Mouse (Mus musculus): ENCODE results near the gene Snx8.
A peak's percentile ranks its signal among the peaks of the same experiment; 100 is the strongest.

The Snx8 gene

GRCm38 (mm10) chr5:140388588-140389576 is at the start of gene Snx8:
Snx8 (minus strand) TSS chr5:140389262.
- peak; percentile 94 for DNase-seq (ENCODE audit: low spot score)

GRCm38 (mm10) chr5:140425016-140425783 is 36.1 kb upstream of the Snx8 start:
- no peak for DNase-seq (ENCODE audit: low spot score)

DNA sequence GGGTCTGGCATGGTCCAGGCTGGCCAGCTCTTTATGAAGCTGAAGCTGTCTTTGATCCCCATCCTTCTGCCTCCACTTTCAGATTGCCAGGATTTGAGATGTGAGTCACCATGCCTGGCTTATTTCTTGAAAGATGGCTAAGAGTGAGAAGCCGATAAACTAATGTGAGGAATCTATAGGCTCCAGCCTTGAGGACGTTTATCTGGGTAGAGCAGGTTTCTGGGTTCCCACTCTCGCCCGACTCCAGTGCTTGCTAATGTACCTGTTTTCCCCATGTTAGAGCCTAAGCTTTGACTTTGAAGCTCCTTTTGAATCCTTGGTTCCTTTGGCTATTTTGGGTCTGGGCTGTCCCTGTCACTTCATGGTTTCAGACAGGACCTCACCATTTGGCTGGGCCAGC is 31.6 kb upstream of the Snx8 start:
- peak; percentile 13 for DNase-seq (ENCODE audit: low spot score)

DNA sequence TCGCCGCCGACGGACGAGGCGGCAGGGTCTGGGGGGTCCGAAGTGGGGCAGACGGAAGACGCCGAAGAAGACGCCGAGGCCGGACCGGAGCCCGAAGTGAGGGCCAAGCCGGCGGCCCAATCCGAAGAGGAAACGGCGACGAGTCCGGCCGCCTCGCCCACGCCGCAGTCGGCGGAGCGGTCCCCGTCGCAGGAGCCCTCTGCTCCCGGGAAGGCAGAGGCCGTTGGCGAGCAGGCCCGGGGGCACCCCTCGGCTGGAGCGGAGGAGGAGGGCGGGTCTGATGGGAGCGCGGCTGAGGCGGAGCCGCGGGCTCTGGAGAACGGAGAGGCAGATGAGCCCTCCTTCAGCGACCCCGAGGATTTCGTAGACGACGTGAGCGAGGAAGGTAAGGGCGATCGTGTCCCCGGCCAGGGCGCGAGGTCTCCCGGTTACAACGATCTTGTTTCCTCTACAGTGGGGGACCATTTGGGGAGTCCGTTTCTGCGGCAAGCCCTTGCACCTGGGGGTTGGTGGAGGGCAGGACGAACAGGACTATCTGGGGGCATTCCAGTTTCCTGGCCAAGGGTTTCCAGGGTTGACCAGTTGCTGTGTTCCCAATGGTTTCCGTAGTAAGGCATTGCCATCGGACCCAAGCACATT is 30.5 kb upstream of the Snx8 start:
- no peak for DNase-seq (ENCODE audit: low spot score)

GRCm38 (mm10) chr5:140418489-140419441 is 29.7 kb upstream of the Snx8 start, which contains the start of gene Eif3b:
Eif3b (plus strand) TSS chr5:140419328.
- peak; percentile 88 for DNase-seq (ENCODE audit: low spot score)

DNA sequence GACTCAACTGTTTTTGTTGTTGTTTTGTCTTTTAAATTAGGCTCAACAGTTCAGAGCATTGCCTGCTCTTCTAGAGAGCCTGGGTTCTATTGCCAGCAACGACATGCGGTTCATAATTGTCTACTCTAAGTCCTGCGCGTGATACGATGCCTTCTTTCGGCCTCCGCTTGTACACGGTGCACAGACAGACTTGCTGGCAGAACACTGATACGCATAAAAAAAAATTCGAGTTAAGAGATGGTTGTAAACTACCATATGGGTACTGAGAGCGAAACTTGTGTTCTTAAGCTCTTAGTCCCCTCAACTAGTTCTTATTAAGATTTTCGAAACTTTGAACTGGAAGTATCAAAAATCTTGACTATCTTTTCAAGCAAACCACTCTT is 29.0 kb upstream of the Snx8 start:
- no peak for DNase-seq (ENCODE audit: low spot score)

- DNase-seq (ENCODE audit: low spot score), result no peak
These were observed 25.6 kb upstream of the Snx8 start for GRCm38 (mm10) chr5:140414647-140415046.

DNA sequence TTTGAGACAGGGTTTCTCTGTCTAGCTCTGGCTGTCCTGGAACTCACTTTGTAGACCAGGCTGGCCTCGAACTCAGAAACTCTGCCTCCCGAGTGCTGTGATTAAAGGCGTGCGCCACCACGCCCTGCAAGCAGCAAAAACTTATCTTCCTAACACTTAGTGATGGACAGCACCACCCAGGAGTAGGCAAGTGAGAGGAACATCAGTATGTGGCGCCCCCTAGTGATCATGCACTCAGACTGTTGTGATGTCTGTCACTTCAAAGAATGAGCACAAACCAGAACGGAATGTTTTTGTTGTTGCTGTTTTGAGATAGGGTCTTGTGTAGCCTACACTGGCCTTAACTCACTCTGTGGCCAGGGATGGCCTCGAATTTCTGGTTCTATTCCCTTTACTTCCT is 22.3 kb upstream of the Snx8 start:
- peak; percentile 50 for DNase-seq (ENCODE audit: low spot score)

- DNase-seq (ENCODE audit: low spot score), result no peak
These were observed 19.7 kb upstream of the Snx8 start for GRCm38 (mm10) chr5:140408801-140409200.

DNA sequence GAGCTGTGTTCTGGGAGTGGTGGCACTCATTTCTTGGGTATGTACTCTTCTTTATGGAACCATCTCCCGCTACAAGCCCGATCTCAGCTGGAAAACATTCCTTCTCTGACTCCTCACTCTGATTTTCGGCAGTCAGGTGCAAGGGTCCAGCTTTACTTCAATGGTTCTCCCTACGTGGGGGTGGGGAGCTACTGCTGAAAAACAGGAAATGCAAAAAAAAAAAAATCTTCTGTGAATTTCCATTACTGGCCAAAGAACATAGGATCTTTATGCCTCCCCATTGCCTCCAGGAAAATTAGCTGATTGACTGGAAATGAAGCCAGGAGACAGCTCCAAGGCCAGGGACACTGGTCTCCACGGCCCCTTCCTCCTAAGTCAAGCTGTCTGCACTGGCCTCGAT is 17.6 kb upstream of the Snx8 start:
- DNase-seq (ENCODE audit: low spot score), result no peak

DNA sequence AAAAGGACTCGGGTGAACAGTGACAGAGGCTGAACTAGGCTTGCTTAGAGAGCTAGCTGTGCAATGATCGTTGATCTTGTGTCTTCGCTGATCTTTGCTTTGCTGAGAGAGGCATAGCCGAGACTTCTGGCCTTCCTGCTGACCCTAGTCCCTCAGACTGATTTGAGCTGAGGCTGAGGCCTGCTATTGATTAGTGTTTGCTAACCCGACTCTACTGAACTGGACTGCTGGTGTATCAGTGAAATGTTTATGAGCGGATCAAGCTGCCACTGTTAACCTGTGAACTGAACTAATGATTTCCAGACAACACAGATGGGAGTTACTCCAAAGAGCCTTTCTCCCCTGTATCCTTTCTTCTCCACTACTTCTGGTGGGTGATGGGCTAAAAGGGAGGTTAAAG is 16.1 kb upstream of the Snx8 start:
- no peak for DNase-seq (ENCODE audit: low spot score)

- DNase-seq (ENCODE audit: low spot score), result no peak
These were observed 13.7 kb upstream of the Snx8 start for GRCm38 (mm10) chr5:140402640-140403270.

DNA sequence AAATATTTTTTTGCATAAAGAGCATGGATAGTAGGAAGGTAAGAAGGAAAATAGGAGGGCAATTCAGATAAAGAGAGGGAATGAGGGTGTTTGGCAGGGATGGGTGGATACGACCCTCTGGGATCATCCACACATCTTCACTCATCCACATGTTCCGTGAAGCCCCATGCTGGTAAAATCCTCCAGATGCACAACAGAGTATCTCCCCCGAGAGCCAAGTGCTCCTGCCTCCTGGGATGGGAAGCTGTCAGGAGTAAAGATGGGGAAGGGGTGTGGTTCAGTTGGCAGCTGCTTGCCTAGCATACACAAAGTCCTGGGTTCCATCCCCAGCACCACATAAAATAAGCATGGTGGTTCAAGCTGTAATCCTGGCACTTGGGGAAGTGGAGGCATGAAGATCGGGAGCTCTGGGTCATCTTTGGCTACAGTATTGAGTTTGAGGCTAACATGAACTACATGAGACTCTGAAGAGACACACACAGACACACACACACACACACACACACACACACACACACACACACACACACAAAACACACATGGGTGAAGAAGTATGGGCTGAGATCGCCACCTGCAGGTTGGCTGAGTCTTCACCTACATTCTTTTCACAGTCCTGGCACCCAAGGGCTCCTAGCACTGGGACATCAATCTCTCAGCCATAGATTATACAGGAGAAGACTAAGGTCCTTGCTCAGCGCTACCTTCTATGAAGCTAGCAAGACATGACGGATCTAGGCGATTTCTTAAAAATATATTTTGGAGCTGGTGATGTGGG is 7.3 kb upstream of the Snx8 start:
- DNase-seq (ENCODE audit: low spot score), result no peak

- DNase-seq (ENCODE audit: low spot score), result no peak
These were observed 3.6 kb upstream of the Snx8 start for GRCm38 (mm10) chr5:140392701-140393100.

DNA sequence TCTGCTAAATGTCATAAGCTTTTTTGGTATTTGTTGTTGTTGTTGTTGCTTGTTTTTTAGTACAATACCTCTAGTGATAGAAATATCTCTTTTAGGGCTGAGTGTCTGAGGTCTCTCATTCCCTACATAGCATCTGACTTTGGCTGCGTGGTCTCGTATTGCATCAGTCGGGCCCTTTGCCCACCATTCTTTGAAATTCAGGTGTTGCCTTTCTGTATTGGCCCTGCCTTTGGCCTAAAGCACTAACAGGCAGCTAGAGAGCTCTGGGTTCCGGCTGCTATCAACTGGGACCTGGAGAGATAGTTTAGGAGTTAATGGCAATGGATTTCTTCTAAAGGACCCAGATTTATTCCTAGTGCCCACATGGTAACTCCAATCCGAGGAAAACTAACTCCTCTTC is 2.9 kb upstream of the Snx8 start:
- DNase-seq (ENCODE audit: low spot score), result no peak

DNA sequence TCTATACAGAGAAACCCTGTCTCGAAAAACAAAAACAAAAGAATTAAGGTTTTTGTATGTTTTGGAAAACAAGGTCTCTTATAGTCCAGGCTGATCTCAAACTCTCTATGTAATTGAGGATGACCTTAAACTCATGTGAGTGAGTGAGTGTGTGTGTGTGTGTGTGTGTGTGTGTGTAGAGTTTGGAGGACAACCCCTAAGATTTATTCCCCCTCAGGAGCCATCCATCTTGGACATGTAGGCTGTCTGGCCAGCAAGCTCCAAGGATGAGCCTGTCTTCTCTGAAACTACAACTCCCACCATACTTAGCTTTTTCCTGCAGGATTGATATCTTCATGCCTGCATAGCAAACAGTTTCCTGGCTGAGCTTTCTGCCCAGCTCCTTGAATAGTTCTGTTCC is 2.4 kb upstream of the Snx8 start:
- no peak for DNase-seq (ENCODE audit: low spot score)

- no peak for DNase-seq (ENCODE audit: low spot score)
These were observed 585 bp upstream of the Snx8 start for GRCm38 (mm10) chr5:140389647-140390046.

DNA sequence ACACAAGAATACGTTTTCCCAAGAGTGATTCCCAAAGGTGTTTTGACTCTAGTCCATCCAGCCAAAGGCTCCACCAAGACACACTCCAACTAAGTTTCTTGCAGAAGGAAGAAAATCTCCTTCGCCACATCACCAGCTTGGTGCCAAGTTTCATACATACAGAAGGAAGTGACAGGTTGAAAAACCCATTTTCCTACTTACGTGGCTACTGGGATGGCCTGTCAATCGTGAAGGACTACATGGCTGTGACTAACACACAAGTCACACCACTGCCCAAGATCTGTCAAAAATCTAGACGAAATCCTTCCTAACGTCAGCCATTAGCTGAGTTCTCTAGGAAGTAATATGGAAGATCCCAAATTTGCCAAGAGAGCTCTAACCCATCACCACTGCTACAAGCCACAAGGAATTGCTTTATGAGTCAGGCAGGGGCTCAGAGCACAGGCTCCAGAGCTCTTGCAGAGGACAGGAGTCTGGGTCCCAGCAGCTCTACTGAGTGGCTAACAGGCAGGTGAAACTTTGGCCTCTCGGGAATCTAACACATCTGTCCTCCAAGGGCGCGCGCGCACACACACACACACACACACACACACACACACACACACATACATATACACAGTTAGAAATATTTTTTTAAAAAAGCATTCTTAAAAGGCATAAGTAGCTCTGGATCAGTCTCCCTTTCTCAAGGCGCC is 1.1 kb downstream of the Snx8 start:
- no peak for DNase-seq (ENCODE audit: low spot score)

GRCm38 (mm10) chr5:140387236-140387635 is 1.8 kb downstream of the Snx8 start:
- DNase-seq (ENCODE audit: low spot score), result no peak
